Mouse (Mus musculus) limb, embryonic 10.5 days (tissue): ENCODE results near the gene Tiam1. TPM values are rescaled to one million over a fixed set of nuclear protein-coding genes. Genes with fewer than 3 reads are reported as not detected.

Experiments used
- DNase-seq: peaks from one replicate; pipeline ENCODE4 v3.0.0-alpha.2; 2017; ENCODE audit warnings: low spot score
- H3K27ac ChIP-seq: fragments of 300-500 bp; sonication (generic); 2 replicates; pipeline ENCODE4 v1.5.1; 2016; ENCODE audit warnings: mild to moderate bottlenecking
- H3K27me3 ChIP-seq: fragments of 300-500 bp; sonication (generic); 2 replicates; pipeline ENCODE4 v1.6.1; 2016; ENCODE audit warnings: low read depth, mild to moderate bottlenecking; ENCODE audit not compliant: poor library complexity, severe bottlenecking
- H3K36me3 ChIP-seq: fragments of 300-500 bp; sonication (generic); 2 replicates; pipeline ENCODE4 v1.6.1; 2016; ENCODE audit warnings: mild to moderate bottlenecking, moderate library complexity
- H3K4me1 ChIP-seq: fragments of 300-500 bp; sonication (generic); 2 replicates; pipeline ENCODE4 v1.6.1; 2016
- H3K4me3 ChIP-seq: fragments of 300-500 bp; sonication (generic); 2 replicates; pipeline ENCODE4 v1.5.1; 2016; ENCODE audit warnings: mild to moderate bottlenecking, moderate library complexity
- H3K9me3 ChIP-seq: fragments of 300-500 bp; sonication (generic); replicated peaks from 2 replicates; pipeline ENCODE4 v1.6.1; 2016; ENCODE audit warnings: mild to moderate bottlenecking
- WGBS: fragments of 180-500 bp; shearing (Covaris S2); methylation state at CpG from one replicate; pipeline ENCODE4 v1.1.7; 2016; 5-methylcytosine and 5-hydroxymethylcytosine counted together
- polyA plus RNA-seq: library from polyadenylated mRNA; unstranded; fragments of >200 nt; fragmentation: Nextera tagmentation; extraction: Ambion mirVana; gene quantifications from 2 replicates; pipeline ENCODE4 v1.2.1, GENCODE M21; 2016

Tiam1 gene
- polyA plus RNA-seq, 1 experiment from 2014 or later, result 30.8 TPM

- H3K4me1 ChIP-seq, result peaks cover 59% of the 10 kb centered on the region
- H3K27me3 ChIP-seq, result no peaks in the 10 kb centered on the region
- peak overlapping the region; percentile 83 for H3K4me3 ChIP-seq
- 27% methylated on average over 9 of the region's 9 CpGs for WGBS
- peak overlapping the region; percentile 36; the same call in 1 of the 2 replicates for H3K27ac ChIP-seq
- DNase-seq, result no peak
- H3K9me3 ChIP-seq, result no peaks in the 10 kb centered on the region
- H3K36me3 ChIP-seq, result peaks cover 16% of the 10 kb centered on the region
These were observed 2.0 kb downstream of the Tiam1 start for GRCm38 (mm10) chr16:90141556-90141955.

- no peak for DNase-seq
- Histone ChIP-seq H3K27me3 (no peaks in the 10 kb centered on the region), H3K36me3 (peaks cover 22% of the 10 kb centered on the region), H3K9me3 (no peaks in the 10 kb centered on the region), H3K27ac (no peak overlapping the region), H3K4me1 (peaks cover 59% of the 10 kb centered on the region), H3K4me3 (no peak overlapping the region)
- 81% methylated on average over 10 of the region's 10 CpGs for WGBS
These were observed 3.0 kb downstream of the Tiam1 start for GRCm38 (mm10) chr16:90140571-90140970.

- no peak overlapping the region for H3K4me3 ChIP-seq
- no peak for DNase-seq
- H3K27me3 ChIP-seq, result no peaks in the 10 kb centered on the region
- WGBS, result 60% methylated on average over 9 of the region's 9 CpGs
- peaks cover 53% of the 10 kb centered on the region for H3K4me1 ChIP-seq
- no peaks in the 10 kb centered on the region for H3K9me3 ChIP-seq
- H3K27ac ChIP-seq, result peak overlapping the region; percentile 58; the same call in 1 of the 2 replicates
- H3K36me3 ChIP-seq, result peaks cover 25% of the 10 kb centered on the region
These were observed 3.9 kb downstream of the Tiam1 start for GRCm38 (mm10) chr16:90139696-90140095.

- Histone ChIP-seq H3K9me3 (no peaks in the 10 kb centered on the region), H3K36me3 (peaks cover 25% of the 10 kb centered on the region), H3K27ac (peak overlapping the region; percentile 57), H3K4me1 (peaks cover 56% of the 10 kb centered on the region), H3K27me3 (no peaks in the 10 kb centered on the region), H3K4me3 (peak overlapping the region; percentile 13; the same call in 1 of the 2 replicates)
- DNase-seq, result no peak
- 70% methylated on average over 12 of the region's 12 CpGs for WGBS
These were observed 5.4 kb downstream of the Tiam1 start for GRCm38 (mm10) chr16:90138151-90138550.

GRCm38 (mm10) chr16:90137175-90137574 lies 6.4 kb downstream of the Tiam1 start:
- no peaks in the 10 kb centered on the region for H3K9me3 ChIP-seq
- no peak overlapping the region for H3K4me3 ChIP-seq
- WGBS, result 96% methylated on average over 23 of the region's 23 CpGs
- no peak for DNase-seq
- H3K36me3 ChIP-seq, result peaks cover 25% of the 10 kb centered on the region
- H3K27me3 ChIP-seq, result no peaks in the 10 kb centered on the region
- no peak overlapping the region for H3K27ac ChIP-seq
- peaks cover 51% of the 10 kb centered on the region for H3K4me1 ChIP-seq

GRCm38 (mm10) chr16:90135580-90135979 lies 8.0 kb downstream of the Tiam1 start:
- no peak overlapping the region for H3K4me3 ChIP-seq
- DNase-seq, result no peak
- H3K36me3 ChIP-seq, result peaks cover 25% of the 10 kb centered on the region
- WGBS, result 97% methylated on average over 3 of the region's 3 CpGs
- H3K27ac ChIP-seq, result no peak overlapping the region
- peaks cover 41% of the 10 kb centered on the region for H3K4me1 ChIP-seq
- no peaks in the 10 kb centered on the region for H3K9me3 ChIP-seq
- H3K27me3 ChIP-seq, result no peaks in the 10 kb centered on the region

- H3K27ac ChIP-seq, result no peak overlapping the region
- DNase-seq, result no peak
- H3K9me3 ChIP-seq, result no peaks in the 10 kb centered on the region
- no peak overlapping the region for H3K4me3 ChIP-seq
- WGBS, result 91% methylated on average over 7 of the region's 7 CpGs
- H3K4me1 ChIP-seq, result peaks cover 40% of the 10 kb centered on the region
- peaks cover 25% of the 10 kb centered on the region for H3K36me3 ChIP-seq
- no peaks in the 10 kb centered on the region for H3K27me3 ChIP-seq
These were observed 9.2 kb downstream of the Tiam1 start for GRCm38 (mm10) chr16:90134351-90134750.

- H3K4me1 ChIP-seq, result peaks cover 40% of the 10 kb centered on the region
- no peak for DNase-seq
- no peaks in the 10 kb centered on the region for H3K9me3 ChIP-seq
- no peak overlapping the region for H3K27ac ChIP-seq
- H3K4me3 ChIP-seq, result no peak overlapping the region
- peaks cover 21% of the 10 kb centered on the region for H3K36me3 ChIP-seq
- 39% methylated on average over 7 of the region's 7 CpGs for WGBS
- H3K27me3 ChIP-seq, result no peaks in the 10 kb centered on the region
These were observed 10.8 kb downstream of the Tiam1 start for GRCm38 (mm10) chr16:90132816-90133215.

GRCm38 (mm10) chr16:90132331-90132730 lies 11.2 kb downstream of the Tiam1 start:
- Histone ChIP-seq H3K4me3 (no peak overlapping the region), H3K27me3 (no peaks in the 10 kb centered on the region), H3K36me3 (peaks cover 16% of the 10 kb centered on the region), H3K4me1 (peaks cover 43% of the 10 kb centered on the region), H3K9me3 (no peaks in the 10 kb centered on the region), H3K27ac (no peak overlapping the region)
- DNase-seq, result no peak
- 41% methylated on average over 10 of the region's 10 CpGs for WGBS

- Histone ChIP-seq H3K4me1 (peaks cover 73% of the 10 kb centered on the region), H3K27ac (peak overlapping the region; percentile 76), H3K4me3 (no peak overlapping the region), H3K27me3 (no peaks in the 10 kb centered on the region), H3K36me3 (no peaks in the 10 kb centered on the region), H3K9me3 (no peaks in the 10 kb centered on the region)
- WGBS, result 37% methylated on average over 19 of the region's 19 CpGs
- peak; percentile 74 for DNase-seq
These were observed 14.6 kb downstream of the Tiam1 start for GRCm38 (mm10) chr16:90128817-90129587.

GRCm38 (mm10) chr16:90128361-90128760 lies 15.2 kb downstream of the Tiam1 start:
- Histone ChIP-seq H3K9me3 (no peaks in the 10 kb centered on the region), H3K4me3 (no peak overlapping the region), H3K27ac (peak overlapping the region; percentile 76), H3K27me3 (no peaks in the 10 kb centered on the region), H3K36me3 (no peaks in the 10 kb centered on the region), H3K4me1 (peaks cover 70% of the 10 kb centered on the region)
- 69% methylated on average over 8 of the region's 8 CpGs for WGBS
- DNase-seq, result no peak

- DNase-seq, result no peak
- no peak overlapping the region for H3K4me3 ChIP-seq
- 0 out of 2 replicates have a peak, but pooled peaks cover 2% of the 10 kb centered on the region for H3K9me3 ChIP-seq
- peaks cover 15% of the 10 kb centered on the region for H3K36me3 ChIP-seq
- H3K27me3 ChIP-seq, result no peaks in the 10 kb centered on the region
- H3K27ac ChIP-seq, result peak overlapping the region; percentile 47; the same call in 1 of the 2 replicates
- WGBS, result 72% methylated on average over 21 of the region's 21 CpGs
- H3K4me1 ChIP-seq, result peaks cover 78% of the 10 kb centered on the region
These were observed 18.0 kb downstream of the Tiam1 start for GRCm38 (mm10) chr16:90125318-90126314.
